Mouse (Mus musculus) small intestine, adult 2 months (tissue): Measurements from ENCODE around the gene Pdxp.

Source experiments
- CTCF ChIP-seq: fragments of 200-500 bp; IDR thresholded peaks from 2 replicates; pipeline ENCODE4 v1.5.1; 2012; ENCODE audit warnings: low read depth, mild to moderate bottlenecking, control low read depth, inconsistent platforms, low read length, moderate library complexity, mixed read lengths; ENCODE audit not compliant: insufficient replicate concordance, insufficient read length; ENCODE audit errors: extremely low read depth
- POLR2A ChIP-seq: fragments of 200-500 bp; IDR thresholded peaks from 2 replicates; pipeline ENCODE4 v1.6.1; 2012; ENCODE audit warnings: low read depth, mild to moderate bottlenecking, control low read depth, inconsistent platforms, low read length, moderate library complexity

GRCm38 (mm10) chr15:78869775-78870174 is 43.9 kb upstream of the Pdxp start:
- peak; percentile 72; the same call in 1 of the 2 replicates for TF ChIP-seq CTCF
- no peak for TF ChIP-seq POLR2A
